Mouse (Mus musculus): Measurements from ENCODE around the gene Rnf43. TPM values are rescaled to one million over a fixed set of nuclear protein-coding genes. Genes with fewer than 3 reads are reported as not detected.

The Rnf43 gene
- polyA plus RNA-seq, 1 experiment from 2014 or later = 1.5 TPM

GRCm38 (mm10) chr11:87701877-87702620 is 39.5 kb downstream of the Rnf43 start:
- H3K27me3 ChIP-seq = no peaks in the 10 kb centered on the region
- 85% methylated on average over 14 of the region's 14 CpGs for WGBS
- no peak overlapping the region for H3K4me3 ChIP-seq
- ATAC-seq (ENCODE audit: low FRiP score, low read depth) = no peak
- no peaks in the 10 kb centered on the region for H3K36me3 ChIP-seq
- H3K27ac ChIP-seq (replicated peaks) = no peak overlapping the region
- H3K4me1 ChIP-seq = no peaks in the 10 kb centered on the region; the same call in 1 of the 2 replicates
- no peak overlapping the region for H3K4me2 ChIP-seq (replicated peaks)
- no peaks in the 10 kb centered on the region for H3K9me3 ChIP-seq
- no peak overlapping the region for H3K9ac ChIP-seq (replicated peaks)

DNA sequence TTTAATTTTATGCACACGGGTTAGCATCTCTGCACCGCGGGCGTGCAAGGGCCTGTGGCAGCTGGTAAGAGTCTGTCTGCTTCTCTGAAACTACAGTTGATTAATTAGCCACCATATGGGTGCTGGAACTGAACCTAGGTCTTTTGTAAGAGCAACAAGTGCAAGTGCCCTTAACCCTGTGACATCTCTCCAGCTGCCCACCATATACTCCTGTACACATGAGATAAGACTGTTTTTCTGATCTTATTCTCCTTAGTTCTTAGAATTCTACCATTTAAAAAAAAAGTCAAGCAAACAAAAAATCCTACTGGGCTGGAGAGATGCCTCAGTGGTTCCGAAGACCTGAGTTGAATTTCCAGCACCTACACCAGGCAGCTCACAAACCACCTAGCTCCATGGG is 41.1 kb downstream of the Rnf43 start:
- WGBS = 99% methylated on average over 5 of the region's 5 CpGs
- no peak overlapping the region for H3K4me3 ChIP-seq

DNA sequence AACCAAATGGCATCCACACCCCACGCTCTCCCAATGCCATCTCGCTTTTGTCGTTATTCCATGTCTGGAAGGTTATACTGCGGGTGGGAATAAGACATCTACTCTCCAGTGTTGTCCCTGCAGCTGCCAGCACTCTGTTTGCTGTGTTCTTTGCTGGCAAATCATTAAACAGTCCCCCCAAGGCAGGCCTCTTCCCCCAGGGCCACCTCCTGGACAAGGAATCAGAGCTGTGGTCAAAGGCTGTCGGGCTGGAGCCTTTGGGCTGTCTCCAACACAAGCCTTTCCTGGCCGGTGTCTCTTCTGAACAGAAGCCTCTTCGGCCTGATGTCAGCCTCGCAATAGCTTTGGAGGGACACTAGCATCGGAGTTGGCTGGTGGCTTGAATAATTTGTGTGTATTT is 41.8 kb downstream of the Rnf43 start:
- no peak for ATAC-seq (ENCODE audit: low FRiP score, low read depth)
- Histone ChIP-seq H3K4me1 (peaks cover 5% of the 10 kb centered on the region; the same call in 1 of the 2 replicates), H3K9me3 (no peaks in the 10 kb centered on the region), H3K27ac (replicated peaks) (no peak overlapping the region), H3K4me2 (replicated peaks) (no peak overlapping the region), H3K4me3 (no peak overlapping the region), H3K9ac (replicated peaks) (no peak overlapping the region), H3K36me3 (no peaks in the 10 kb centered on the region), H3K27me3 (peaks cover 8% of the 10 kb centered on the region; the same call in 1 of the 2 replicates)
- 87% methylated on average over 9 of the region's 9 CpGs for WGBS

More for the DNA sequence above, 41.1 kb downstream of the Rnf43 start:
- Histone ChIP-seq H3K27me3 (0 out of 2 replicates have a peak, but pooled peaks cover 2% of the 10 kb centered on the region), H3K36me3 (no peaks in the 10 kb centered on the region), H3K27ac (replicated peaks) (no peak overlapping the region), H3K9ac (replicated peaks) (no peak overlapping the region), H3K4me1 (peaks cover 5% of the 10 kb centered on the region; the same call in 1 of the 2 replicates), H3K4me2 (replicated peaks) (no peak overlapping the region), H3K9me3 (no peaks in the 10 kb centered on the region)
- no peak for ATAC-seq (ENCODE audit: low FRiP score, low read depth)

DNA sequence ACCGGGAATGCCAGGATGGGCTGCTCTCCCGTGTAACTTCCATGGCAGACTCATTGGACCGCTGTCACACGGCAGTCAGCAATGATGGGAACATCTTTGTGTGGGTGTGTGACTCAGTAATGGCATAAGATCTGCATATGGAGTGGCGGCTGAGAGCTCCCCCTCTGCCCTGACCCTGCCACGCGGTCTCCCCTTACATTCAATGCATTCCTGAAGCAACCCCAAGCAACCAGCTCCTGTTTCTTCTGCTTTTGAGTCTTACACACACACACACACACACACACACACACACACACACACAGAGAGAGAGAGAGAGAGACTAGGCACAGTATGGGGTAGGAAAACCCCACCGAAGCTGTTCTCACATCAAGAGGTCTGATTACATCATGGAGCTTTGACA is 45.0 kb downstream of the Rnf43 start:
- Histone ChIP-seq H3K9ac (replicated peaks) (no peak overlapping the region), H3K36me3 (no peaks in the 10 kb centered on the region), H3K4me1 (peaks cover 17% of the 10 kb centered on the region), H3K4me3 (no peak overlapping the region), H3K27ac (replicated peaks) (no peak overlapping the region), H3K9me3 (no peaks in the 10 kb centered on the region), H3K27me3 (peaks cover 33% of the 10 kb centered on the region), H3K4me2 (replicated peaks) (no peak overlapping the region)
- 35% methylated on average over 8 of the region's 8 CpGs for whole genome bisulfite sequencing
- no peak for ATAC-seq (ENCODE audit: low FRiP score, low read depth)

DNA sequence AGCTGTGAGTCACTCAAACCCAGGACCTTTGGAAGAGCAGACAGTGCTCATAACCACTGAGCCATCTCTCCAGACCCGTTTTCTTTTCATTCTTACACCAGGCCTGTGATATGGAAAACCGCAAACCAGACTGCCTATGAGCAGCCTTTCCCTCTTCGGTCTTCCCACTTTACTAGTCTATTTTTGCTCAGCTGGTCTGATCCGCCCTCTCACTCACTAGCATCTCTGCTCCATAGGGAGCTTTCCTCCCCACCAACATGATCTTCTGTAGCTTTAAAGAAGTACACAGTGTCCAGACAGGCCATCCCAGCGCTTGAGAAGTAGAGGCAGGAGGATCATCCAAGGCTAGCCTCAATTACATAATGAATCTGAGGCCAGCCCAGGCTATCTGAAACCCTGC is 46.5 kb downstream of the Rnf43 start:
- no peak for ATAC-seq (ENCODE audit: low FRiP score, low read depth)
- 82% methylated on average over 5 of the region's 5 CpGs for WGBS
- H3K4me3 ChIP-seq = no peak overlapping the region
- no peak overlapping the region for H3K4me2 ChIP-seq (replicated peaks)
- H3K27me3 ChIP-seq = peaks cover 37% of the 10 kb centered on the region
- H3K9ac ChIP-seq (replicated peaks) = no peak overlapping the region
- peaks cover 17% of the 10 kb centered on the region for H3K4me1 ChIP-seq
- H3K36me3 ChIP-seq = no peaks in the 10 kb centered on the region
- H3K9me3 ChIP-seq = no peaks in the 10 kb centered on the region
- H3K27ac ChIP-seq (replicated peaks) = no peak overlapping the region

DNA sequence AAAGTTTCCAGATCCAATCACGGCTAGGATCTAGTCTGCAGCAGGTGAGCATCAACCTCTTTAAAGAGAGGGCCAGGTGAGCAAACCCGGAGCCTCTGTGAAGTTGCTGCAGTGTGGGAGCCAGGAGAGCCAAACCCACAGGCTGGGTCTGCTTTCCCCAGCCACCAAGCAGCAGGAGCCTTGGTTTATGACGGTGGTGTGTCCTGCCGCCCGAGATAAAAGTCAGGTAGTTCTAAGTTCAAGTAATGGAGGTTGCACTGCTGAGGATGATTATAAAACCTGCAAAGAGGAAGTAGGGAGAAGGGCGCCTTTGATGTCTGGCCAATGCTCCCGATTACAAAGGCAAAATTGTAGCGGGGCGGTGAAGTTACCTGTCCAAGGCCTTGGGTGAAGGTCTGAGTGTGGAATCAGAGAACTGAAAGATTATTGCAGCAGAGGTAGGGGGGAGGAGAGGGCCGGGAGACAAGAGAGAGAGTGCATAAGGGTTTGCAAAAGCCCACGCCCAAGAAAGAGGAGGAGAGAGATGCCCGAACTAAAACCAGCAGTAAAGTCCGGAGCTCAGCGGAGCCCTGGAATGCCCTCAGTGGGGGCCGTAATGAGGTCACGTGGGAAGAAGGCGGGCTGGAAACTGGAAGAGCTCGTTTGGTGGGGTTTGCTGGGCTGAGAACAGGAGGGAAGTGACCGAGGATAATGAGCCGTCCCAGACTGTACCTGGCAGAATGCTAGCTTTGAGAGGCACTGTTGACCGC is 47.2 kb downstream of the Rnf43 start:
- no peak overlapping the region for H3K27ac ChIP-seq (replicated peaks)
- WGBS = 15% methylated on average over 21 of the region's 21 CpGs
- peak overlapping the region; percentile 46 for H3K4me2 ChIP-seq (replicated peaks)
- H3K27me3 ChIP-seq = peaks cover 37% of the 10 kb centered on the region
- H3K4me1 ChIP-seq = peaks cover 17% of the 10 kb centered on the region
- H3K9me3 ChIP-seq = no peaks in the 10 kb centered on the region
- ATAC-seq (ENCODE audit: low FRiP score, low read depth) = no peak
- H3K4me3 ChIP-seq = 0 out of 2 replicates have a peak overlapping the region, but pooled peaks have one; percentile 18
- H3K36me3 ChIP-seq = no peaks in the 10 kb centered on the region
- H3K9ac ChIP-seq (replicated peaks) = no peak overlapping the region

DNA sequence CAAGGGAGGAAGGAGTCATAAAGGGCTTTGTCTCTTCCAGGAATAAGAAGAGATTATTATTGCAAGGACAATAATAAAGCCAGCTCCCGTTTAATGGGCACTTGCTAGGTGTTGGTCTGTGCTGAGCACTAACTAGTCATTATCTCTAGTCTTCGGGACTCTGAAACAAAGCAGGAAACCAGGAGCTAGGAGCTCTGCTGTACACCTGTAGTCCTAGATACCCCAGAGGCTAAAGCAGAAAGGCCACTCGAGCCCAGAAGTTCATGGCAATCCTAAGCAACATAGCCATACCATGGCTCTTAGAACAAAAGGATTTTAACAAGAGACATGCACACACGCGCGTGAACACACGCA is 47.7 kb downstream of the Rnf43 start:
- Histone ChIP-seq H3K4me2 (replicated peaks) (peak overlapping the region; percentile 46), H3K27ac (replicated peaks) (no peak overlapping the region), H3K27me3 (peaks cover 37% of the 10 kb centered on the region), H3K9me3 (no peaks in the 10 kb centered on the region), H3K4me1 (peaks cover 17% of the 10 kb centered on the region), H3K36me3 (no peaks in the 10 kb centered on the region), H3K4me3 (no peak overlapping the region), H3K9ac (replicated peaks) (no peak overlapping the region)
- WGBS = 62% methylated on average over 7 of the region's 7 CpGs
- no peak for ATAC-seq (ENCODE audit: low FRiP score, low read depth)

- ATAC-seq (ENCODE audit: low FRiP score, low read depth) = no peak
- Histone ChIP-seq H3K9ac (replicated peaks) (no peak overlapping the region), H3K4me3 (no peak overlapping the region), H3K27me3 (peaks cover 37% of the 10 kb centered on the region), H3K27ac (replicated peaks) (no peak overlapping the region), H3K9me3 (no peaks in the 10 kb centered on the region), H3K36me3 (no peaks in the 10 kb centered on the region), H3K4me2 (replicated peaks) (no peak overlapping the region), H3K4me1 (peaks cover 17% of the 10 kb centered on the region)
- 85% methylated on average over 4 of the region's 4 CpGs for WGBS
Measured at GRCm38 (mm10) chr11:87712188-87712587, 49.7 kb downstream of the Rnf43 start.

DNA sequence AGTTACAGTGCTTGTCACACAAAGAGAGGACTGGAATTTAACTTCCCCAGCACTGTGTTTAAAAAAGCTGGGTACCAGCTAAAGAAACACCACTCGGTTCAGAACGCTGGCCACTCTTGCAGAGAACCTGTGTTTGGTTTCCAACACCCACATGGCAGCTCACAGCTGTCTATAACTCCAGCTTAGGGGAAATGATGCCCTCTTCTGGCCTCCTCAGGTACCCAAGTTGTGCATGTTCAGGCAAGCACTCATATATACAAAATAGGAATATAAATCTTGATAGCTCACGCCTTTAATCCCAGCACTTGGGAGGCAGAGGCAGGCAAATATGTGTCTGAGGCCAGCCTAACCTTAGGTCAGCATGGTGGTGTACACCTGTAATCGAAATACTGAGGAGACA is 53.5 kb downstream of the Rnf43 start:
- peaks cover 13% of the 10 kb centered on the region for H3K27me3 ChIP-seq
- H3K4me3 ChIP-seq = no peak overlapping the region
- WGBS = 84% methylated on average over 4 of the region's 4 CpGs
- no peaks in the 10 kb centered on the region for H3K9me3 ChIP-seq
- no peak overlapping the region for H3K9ac ChIP-seq (replicated peaks)
- no peak overlapping the region for H3K4me2 ChIP-seq (replicated peaks)
- H3K36me3 ChIP-seq = no peaks in the 10 kb centered on the region
- no peaks in the 10 kb centered on the region; the same call in 1 of the 2 replicates for H3K4me1 ChIP-seq
- H3K27ac ChIP-seq (replicated peaks) = no peak overlapping the region
- ATAC-seq (ENCODE audit: low FRiP score, low read depth) = no peak

DNA sequence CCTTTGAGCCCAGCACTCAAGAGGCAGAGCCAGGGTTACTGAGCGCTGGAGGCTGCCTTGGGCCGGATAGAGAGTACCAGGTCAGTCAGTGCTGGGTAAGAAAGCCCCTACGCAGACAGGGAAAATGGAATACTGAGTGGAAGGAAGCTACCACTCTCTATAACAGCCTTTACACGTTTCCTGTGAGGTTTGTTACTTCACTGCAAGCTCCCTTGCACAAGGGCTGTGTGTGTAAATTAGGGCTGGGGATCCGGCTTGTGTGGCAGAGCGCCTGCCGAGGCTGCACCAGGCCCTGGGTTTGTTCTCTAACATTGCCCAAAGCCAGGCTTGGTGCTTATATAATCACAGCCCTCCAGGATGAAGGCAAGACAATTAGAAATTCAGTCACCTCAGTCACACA is 57.0 kb downstream of the Rnf43 start:
- Histone ChIP-seq H3K4me3 (no peak overlapping the region), H3K27me3 (no peaks in the 10 kb centered on the region), H3K27ac (replicated peaks) (no peak overlapping the region), H3K4me1 (no peaks in the 10 kb centered on the region; the same call in 1 of the 2 replicates), H3K9ac (replicated peaks) (no peak overlapping the region), H3K4me2 (replicated peaks) (no peak overlapping the region), H3K9me3 (no peaks in the 10 kb centered on the region), H3K36me3 (no peaks in the 10 kb centered on the region)
- WGBS = 53% methylated on average over 7 of the region's 7 CpGs
- no peak for ATAC-seq (ENCODE audit: low FRiP score, low read depth)

GRCm38 (mm10) chr11:87720324-87720723 is 57.8 kb downstream of the Rnf43 start:
- H3K9me3 ChIP-seq = no peaks in the 10 kb centered on the region
- ATAC-seq (ENCODE audit: low FRiP score, low read depth) = no peak
- H3K27me3 ChIP-seq = no peaks in the 10 kb centered on the region
- no peak overlapping the region for H3K4me2 ChIP-seq (replicated peaks)
- H3K4me3 ChIP-seq = no peak overlapping the region
- peaks cover under 1% of the 10 kb centered on the region for H3K4me1 ChIP-seq
- no peak overlapping the region for H3K27ac ChIP-seq (replicated peaks)
- no peaks in the 10 kb centered on the region for H3K36me3 ChIP-seq
- H3K9ac ChIP-seq (replicated peaks) = no peak overlapping the region
- WGBS = 47% methylated on average over 9 of the region's 9 CpGs

DNA sequence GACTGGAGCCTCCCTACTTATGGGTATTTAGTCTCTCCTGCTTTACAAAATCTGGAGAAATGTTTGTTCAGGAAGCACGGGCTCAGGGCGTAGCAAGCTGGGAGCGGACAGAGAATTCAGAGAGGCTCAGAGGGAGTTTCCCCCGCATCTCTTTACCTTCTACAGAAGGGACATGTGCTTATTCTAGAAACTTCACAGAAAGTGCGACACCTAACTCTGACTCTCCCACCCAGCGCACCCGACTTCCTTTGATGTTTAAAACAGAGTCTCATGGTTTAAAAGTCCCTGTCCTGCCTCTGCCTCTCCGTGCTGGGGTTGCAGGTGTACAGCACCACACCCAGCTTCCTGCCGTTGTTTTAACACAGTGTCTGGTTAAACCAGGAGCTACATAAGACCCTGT is 58.3 kb downstream of the Rnf43 start:
- H3K27ac ChIP-seq (replicated peaks) = no peak overlapping the region
- ATAC-seq (ENCODE audit: low FRiP score, low read depth) = no peak
- H3K36me3 ChIP-seq = no peaks in the 10 kb centered on the region
- 77% methylated on average over 9 of the region's 9 CpGs for WGBS
- peaks cover 5% of the 10 kb centered on the region for H3K4me1 ChIP-seq
- no peaks in the 10 kb centered on the region for H3K27me3 ChIP-seq
- H3K9ac ChIP-seq (replicated peaks) = no peak overlapping the region
- no peak overlapping the region for H3K4me3 ChIP-seq
- H3K9me3 ChIP-seq = no peaks in the 10 kb centered on the region
- no peak overlapping the region for H3K4me2 ChIP-seq (replicated peaks)

Data from midbrain, embryonic 12.5 days (tissue).